Mouse (Mus musculus): ENCODE measurements around the gene Gm45062. TPM values are rescaled to one million over a fixed set of nuclear protein-coding genes. Genes with fewer than 3 reads are reported as not detected.
A peak's percentile ranks its signal among the peaks of the same experiment; 100 is the strongest.

Gene Gm45062
- total and polyA plus RNA-seq, 3 experiments = 2.7 to 4.1 (median 3.2) TPM

DNA sequence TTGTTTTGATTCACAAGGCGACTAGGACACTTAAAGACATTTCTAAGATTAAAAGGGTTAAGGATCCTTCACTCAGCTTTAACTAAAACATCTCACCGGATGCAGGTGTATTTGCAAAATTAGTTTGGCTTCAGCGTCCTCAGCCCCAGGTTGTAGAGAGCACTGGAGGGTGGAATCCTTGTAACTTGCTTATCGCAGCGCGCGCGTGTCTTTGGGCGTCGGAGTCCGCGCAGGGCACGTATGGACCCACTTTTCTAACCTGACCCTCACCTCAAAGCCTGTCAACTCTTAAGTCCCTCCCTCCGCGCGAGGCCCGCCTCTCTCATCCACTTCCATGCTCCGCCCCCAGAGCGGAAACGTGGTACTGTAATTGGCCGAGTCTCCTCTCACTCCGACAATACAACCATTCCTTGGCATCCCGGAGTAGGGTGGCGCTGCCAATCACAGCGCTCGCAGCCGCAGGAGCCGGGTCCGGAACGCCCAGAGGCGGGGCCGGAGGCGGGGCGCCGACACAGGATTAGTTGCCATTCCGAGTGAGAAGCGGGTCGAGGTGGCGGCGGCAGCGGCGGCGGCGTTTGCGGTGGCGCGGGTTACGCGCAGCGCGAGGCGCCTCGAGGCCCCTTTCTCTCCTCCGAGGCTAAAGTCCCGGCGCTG, 249.8 kb downstream of the Gm45062 start:
- Histone ChIP-seq H3K27me3 (replicated peaks) (no peaks in the 10 kb centered on the region), H3K4me2 (ENCODE audit: insufficient read depth, low read depth, poor library complexity, severe bottlenecking) (peak overlapping the region; percentile 98), H3K36me3 (replicated peaks in 1 of 2; ENCODE audit: control insufficient read depth in 1 of 2, insufficient read depth in 1 of 2, low read length in 1 of 2) (no peaks in the 10 kb centered on the region), H3K4me1 (ENCODE audit: control insufficient read depth in 1 of 2, insufficient read depth in 2 of 2) (peaks cover 11 to 56% of the 10 kb centered on the region in 2 experiments), H3K9me3 (replicated peaks; ENCODE audit: low read length) (no peaks in the 10 kb centered on the region), H3K79me2 (replicated peaks; ENCODE audit: control insufficient read depth, extremely low read depth, insufficient read depth, poor library complexity, severe bottlenecking) (peaks cover 31% of the 10 kb centered on the region), H3K9ac (ENCODE audit: insufficient read depth, low read depth) (peak overlapping the region; percentile 93), H3K27ac (ENCODE audit: insufficient read depth, low read depth) (peak overlapping the region; percentile 86), H3K4me3 (replicated peaks in 1 of 3; ENCODE audit: low read depth in 2 of 3, low read length in 2 of 3, poor library complexity in 1 of 3) (peak overlapping the region; percentile 61 to 89 (median 81))
- DNase-seq (ENCODE audit: extremely low read depth) = peak; percentile 99
- no peak for TF ChIP-seq JUND (conservative IDR thresholded peaks at IDR 0.05; ENCODE audit: low read depth, low read length)
- peak; percentile 59 for TF ChIP-seq MXI1 (IDR thresholded peaks at IDR 0.05; ENCODE audit: low read depth, low read length)
- no peak for TF ChIP-seq ZKSCAN1 (IDR thresholded peaks at IDR 0.05; ENCODE audit: borderline replicate concordance, low read depth, low read length)
- TF ChIP-seq USF1 (IDR thresholded peaks at IDR 0.05; ENCODE audit: low read depth, low read length) = no peak
- no peak for TF ChIP-seq ZC3H11A (IDR thresholded peaks at IDR 0.05; ENCODE audit: low read depth, low read length)
- 0 out of 2 replicates have a peak, but pooled peaks have one; percentile 33 for TF ChIP-seq E2F4 (IDR thresholded peaks at IDR 0.05; ENCODE audit: insufficient replicate concordance, low read depth, low read length)
- TF ChIP-seq KAT2A (IDR thresholded peaks at IDR 0.05; ENCODE audit: insufficient replicate concordance, low read length) = peak; percentile 37; the same call in 1 of the 2 replicates
- no peak for TF ChIP-seq MAFK (IDR thresholded peaks at IDR 0.05; ENCODE audit: insufficient replicate concordance, low read length)
- peak; percentile 89 for TF ChIP-seq POLR2A (IDR thresholded peaks at IDR 0.05; ENCODE audit: low read depth, low read length)
- TF ChIP-seq CTCF (conservative IDR thresholded peaks at IDR 0.05 in 1 of 2, IDR thresholded peaks at IDR 0.05 in 1 of 2; ENCODE audit: low read depth in 2 of 2, low read length in 2 of 2) = no peak
- 0 out of 2 replicates have a peak, but pooled peaks have one; percentile 11 for TF ChIP-seq BHLHE40 (IDR thresholded peaks at IDR 0.05; ENCODE audit: low read depth, low read length)
- 0 out of 2 replicates have a peak, but pooled peaks have one; percentile 61 for TF ChIP-seq POLR2AphosphoS2 (IDR thresholded peaks at IDR 0.05; ENCODE audit: low read depth, low read length)
- peak; percentile 72 for TF ChIP-seq ELF1 (IDR thresholded peaks at IDR 0.05; ENCODE audit: low read depth, low read length)
- TF ChIP-seq ZMIZ1 (IDR thresholded peaks at IDR 0.05; ENCODE audit: low read depth, low read length) = peak; percentile 93
- TF ChIP-seq RAD21 (IDR thresholded peaks at IDR 0.05; ENCODE audit: low read depth, low read length) = no peak
- TF ChIP-seq MYC (IDR thresholded peaks at IDR 0.05; ENCODE audit: low read depth, low read length) = 0 out of 2 replicates have a peak, but pooled peaks have one; percentile 51
- TF ChIP-seq ETS1 (conservative IDR thresholded peaks at IDR 0.05; ENCODE audit: low read depth, low read length) = 0 out of 2 replicates have a peak, but pooled peaks have one; percentile 15
- 0 out of 2 replicates have a peak, but pooled peaks have one; percentile 27 for TF ChIP-seq RCOR1 (conservative IDR thresholded peaks at IDR 0.05; ENCODE audit: low read depth, low read length)
- TF ChIP-seq MAX (IDR thresholded peaks at IDR 0.05; ENCODE audit: low read length) = peak; percentile 70
- peak; percentile 96 for TF ChIP-seq TCF12 (IDR thresholded peaks at IDR 0.05; ENCODE audit: low read depth, low read length)
- peak; percentile 48 for TF ChIP-seq NRF1 (IDR thresholded peaks at IDR 0.05; ENCODE audit: low read depth, low read length)
- TF ChIP-seq TBP (conservative IDR thresholded peaks at IDR 0.05; ENCODE audit: low read depth, low read length) = peak; percentile 78
- TF ChIP-seq GABPA (IDR thresholded peaks at IDR 0.05; ENCODE audit: insufficient replicate concordance, low read depth, low read length) = no peak
- no peak for TF ChIP-seq SMC3 (IDR thresholded peaks at IDR 0.05; ENCODE audit: low read depth, low read length)
- peak; percentile 88 for TF ChIP-seq NELFE (IDR thresholded peaks at IDR 0.05; ENCODE audit: low read depth, low read length)
- TF ChIP-seq SIN3A (IDR thresholded peaks at IDR 0.05; ENCODE audit: low read length) = peak; percentile 77; the same call in 1 of the 2 replicates
- TF ChIP-seq JUN (IDR thresholded peaks at IDR 0.05; ENCODE audit: insufficient read depth, low read depth, low read length) = no peak
- peak; percentile 92 for TF ChIP-seq CHD2 (IDR thresholded peaks at IDR 0.05; ENCODE audit: low read length)
- 0 out of 2 replicates have a peak, but pooled peaks have one; percentile 52 for TF ChIP-seq MAZ (IDR thresholded peaks at IDR 0.05; ENCODE audit: low read depth, low read length)
- no peak for TF ChIP-seq USF2 (conservative IDR thresholded peaks at IDR 0.05; ENCODE audit: low read depth, low read length)
- TF ChIP-seq ZNF384 (IDR thresholded peaks at IDR 0.05; ENCODE audit: low read depth, low read length) = no peak
- 0 out of 2 replicates have a peak, but pooled peaks have one; percentile 4 for TF ChIP-seq MEF2A (IDR thresholded peaks at IDR 0.05; ENCODE audit: borderline replicate concordance, low read depth, low read length)
- peak; percentile 65; the same call in 1 of the 2 replicates for TF ChIP-seq UBTF (IDR thresholded peaks at IDR 0.05; ENCODE audit: low read depth, low read length)
- TF ChIP-seq PAX5 (IDR thresholded peaks at IDR 0.05; ENCODE audit: low read length) = no peak
- peak; percentile 28; the same call in 1 of the 2 replicates for TF ChIP-seq IRF4 (IDR thresholded peaks at IDR 0.05; ENCODE audit: low read depth, low read length)
- TF ChIP-seq HCFC1 (IDR thresholded peaks at IDR 0.05; ENCODE audit: low read depth, low read length) = peak; percentile 65
- 0 out of 2 replicates have a peak, but pooled peaks have one; percentile 57 for TF ChIP-seq CHD1 (IDR thresholded peaks at IDR 0.05; ENCODE audit: low read depth, low read length)
- 0 out of 2 replicates have a peak, but pooled peaks have one; percentile 23 for TF ChIP-seq EP300 (IDR thresholded peaks at IDR 0.05; ENCODE audit: low read length)
- in situ Hi-C loops (cut with MboI; ENCODE audit: low pct_ligation_motif_present, low pct_unique_long_range_greater_than_20kb, low sequenced_read_pairs) = loop anchor here (10.0 kb wide), 1 partner anchor 154 kb away; no protein-coding TSS in a partner anchor
- dilution Hi-C loops (cut with MboI; ENCODE audit: extremely low pct_ligation_motif_present, extremely low pct_unique_long_range_greater_than_20kb, low sequenced_read_pairs) = no loop called here
